In the genomic region with DNA sequence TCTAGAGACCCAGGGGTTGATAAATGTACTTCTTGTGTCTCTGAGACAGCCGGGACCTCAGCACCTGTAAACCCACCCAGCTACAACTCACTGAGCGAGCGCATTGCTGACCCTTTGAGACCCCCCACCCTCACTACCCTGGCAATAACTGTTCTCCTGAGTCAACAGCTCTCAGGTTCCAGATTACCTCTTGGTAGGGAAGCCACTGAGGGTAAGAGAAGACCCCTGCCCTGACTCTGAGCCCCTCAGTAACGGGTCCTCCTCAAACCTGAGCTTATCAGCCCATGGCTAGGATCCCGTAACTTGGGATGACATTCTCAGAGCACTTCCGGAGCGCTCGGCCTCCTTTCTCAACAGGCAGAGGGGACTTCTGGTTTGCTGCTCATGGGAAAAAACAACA, we compare ENCODE assay signal across 18 mouse cellular contexts.
DNase-seq lines count a peak whose midpoint lies in the region; ATAC-seq and TF ChIP-seq lines count a peak whose summit lies in the region.
"Had no signal": no experiment of that assay in that cellular context is flagged by ENCODE, and none has a peak within 500 bp of the region (broad histone marks: within the 10 kb centered on the region; RNA-seq: fewer than 3 reads in every experiment).

No protein-coding gene starts in this region.

- no peak overlapping the region for H3K4me2 ChIP-seq in hindbrain, embryonic 16.5 days (ENCODE audit: low read length)
- H3K4me2 ChIP-seq in limb, embryonic 12.5 days, result no peak overlapping the region
- H3K4me2 ChIP-seq in liver, postnatal 0 days (ENCODE audit: low read depth, low read length), result no peak overlapping the region
- H3K4me2 ChIP-seq: embryonic facial prominence, embryonic 15.5 days; heart, embryonic 13.5 days; hindbrain, embryonic 13.5 days; liver, embryonic 11.5 days; midbrain, embryonic 12.5 days had no signal

- peaks cover 26% of the 10 kb centered on the region for H3K27me3 ChIP-seq in hindbrain, embryonic 10.5 days (ENCODE audit: insufficient read depth, poor library complexity, severe bottlenecking)
- H3K27me3 ChIP-seq in hindbrain, embryonic 16.5 days (replicated peaks; ENCODE audit: control insufficient read depth, insufficient read depth, low read length), result no peaks in the 10 kb centered on the region
- H3K27me3 ChIP-seq in limb, embryonic 12.5 days, result no peaks in the 10 kb centered on the region
- H3K27me3 ChIP-seq in liver, postnatal 0 days (ENCODE audit: insufficient read depth, low read length), result peaks cover 6% of the 10 kb centered on the region; the same call in 1 of the 2 replicates

- no peaks in the 10 kb centered on the region for H3K36me3 ChIP-seq in hindbrain, embryonic 10.5 days
- no peaks in the 10 kb centered on the region for H3K36me3 ChIP-seq in hindbrain, embryonic 16.5 days (ENCODE audit: control insufficient read depth, insufficient read depth, low read length)
- H3K36me3 ChIP-seq in limb, embryonic 12.5 days, result no peaks in the 10 kb centered on the region
- no peaks in the 10 kb centered on the region for H3K36me3 ChIP-seq in liver, postnatal 0 days (replicated peaks; ENCODE audit: insufficient read depth, low read length)
- H3K36me3 ChIP-seq: embryonic facial prominence, embryonic 15.5 days; heart, embryonic 13.5 days; hindbrain, embryonic 13.5 days; midbrain, embryonic 12.5 days had no signal

- H3K27ac ChIP-seq in hindbrain, embryonic 10.5 days, result peak overlapping the region; percentile 64; the same call in 1 of the 2 replicates
- no peak overlapping the region for H3K27ac ChIP-seq in hindbrain, embryonic 16.5 days (ENCODE audit: low read depth, low read length)
- peak overlapping the region; percentile 90 for H3K27ac ChIP-seq in limb, embryonic 12.5 days
- no peak overlapping the region for H3K27ac ChIP-seq in liver, postnatal 0 days (ENCODE audit: low read depth)
- H3K27ac ChIP-seq: heart, embryonic 13.5 days; hindbrain, embryonic 13.5 days had no signal

- no peak overlapping the region for H3K4me3 ChIP-seq in hindbrain, embryonic 10.5 days
- H3K4me3 ChIP-seq in hindbrain, embryonic 16.5 days (ENCODE audit: low read length), result no peak overlapping the region
- no peak overlapping the region for H3K4me3 ChIP-seq in limb, embryonic 12.5 days (replicated peaks)
- H3K4me3 ChIP-seq in liver, postnatal 0 days (ENCODE audit: low read depth, low read length), result no peak overlapping the region
- H3K4me3 ChIP-seq: embryonic facial prominence, embryonic 15.5 days; heart, embryonic 13.5 days; hindbrain, embryonic 13.5 days; midbrain, embryonic 12.5 days had no signal

- no peak for TF ChIP-seq CTCF in liver, postnatal 0 days (IDR thresholded peaks at IDR 0.05; ENCODE audit: low read depth)

- TF ChIP-seq EP300 in liver, postnatal 0 days (IDR thresholded peaks at IDR 0.05; ENCODE audit: low read depth), result no peak

- WGBS in hindbrain, embryonic 10.5 days, result 56% methylated on average over 8 of the region's 8 CpGs
- WGBS in hindbrain, embryonic 16.5 days, result 59% methylated on average over 8 of the region's 8 CpGs
- WGBS in limb, embryonic 12.5 days, result 18% methylated on average over 8 of the region's 8 CpGs
- WGBS in liver, postnatal 0 days (ENCODE audit: insufficient replicate concordance), result 80% methylated on average over 8 of the region's 8 CpGs

- peaks cover 55% of the 10 kb centered on the region for H3K4me1 ChIP-seq in hindbrain, embryonic 10.5 days (replicated peaks)
- peaks cover 5% of the 10 kb centered on the region; the same call in 1 of the 2 replicates for H3K4me1 ChIP-seq in hindbrain, embryonic 16.5 days (ENCODE audit: control insufficient read depth, insufficient read depth, low read depth, low read length)
- peaks cover 61% of the 10 kb centered on the region for H3K4me1 ChIP-seq in limb, embryonic 12.5 days (replicated peaks)
- no peaks in the 10 kb centered on the region for H3K4me1 ChIP-seq in liver, postnatal 0 days (ENCODE audit: insufficient read depth)
- H3K4me1 ChIP-seq: heart, embryonic 13.5 days had no signal

- H3K9me3 ChIP-seq in hindbrain, embryonic 10.5 days, result no peaks in the 10 kb centered on the region
- H3K9me3 ChIP-seq in hindbrain, embryonic 16.5 days (ENCODE audit: control insufficient read depth, low read length), result 0 out of 2 replicates have a peak, but pooled peaks cover 1% of the 10 kb centered on the region
- H3K9me3 ChIP-seq in limb, embryonic 12.5 days, result peaks cover 5% of the 10 kb centered on the region; the same call in 1 of the 2 replicates
- H3K9me3 ChIP-seq in liver, postnatal 0 days (ENCODE audit: low read length), result no peaks in the 10 kb centered on the region
- H3K9me3 ChIP-seq: embryonic facial prominence, embryonic 15.5 days; heart, embryonic 13.5 days; midbrain, embryonic 12.5 days had no signal

- no peak for ATAC-seq in hindbrain, embryonic 16.5 days
- no peak for ATAC-seq in limb, embryonic 12.5 days (ENCODE audit: insufficient number of reproducible peaks, insufficient read depth, low FRiP score, low TSS enrichment, low read depth)
- no peak for ATAC-seq in liver, postnatal 0 days

- no peak overlapping the region for H3K9ac ChIP-seq in hindbrain, embryonic 16.5 days (ENCODE audit: low read depth, low read length)
- no peak overlapping the region for H3K9ac ChIP-seq in limb, embryonic 12.5 days (replicated peaks)
- no peak overlapping the region for H3K9ac ChIP-seq in liver, postnatal 0 days (replicated peaks)
- H3K9ac ChIP-seq: embryonic facial prominence, embryonic 15.5 days; heart, embryonic 13.5 days; hindbrain, embryonic 13.5 days; midbrain, embryonic 12.5 days had no signal

- DNase-seq in embryo, embryonic 11 days, result peak; percentile 43
- no peak for DNase-seq in embryo, embryonic 9.5 days (ENCODE audit: extremely low spot score)
- no peak for DNase-seq in hindbrain, embryonic 10.5 days (ENCODE audit: low spot score)
- DNase-seq in cerebellum, adult 9-10 months, result no peak
- DNase-seq in liver, postnatal 0 days, result no peak
- DNase-seq: cerebellum, adult 2 months; cerebellum, postnatal 36 days; lung, adult 18-20 months; lung, postnatal 10 days; thymus, adult 18-20 months; thymus, postnatal 4 days had no signal

Comparison
In these comparisons a context has a peak if more than half of its experiments do, and no peak if none do; other contexts are left out.
1. H3K27ac ChIP-seq: peak in hindbrain, embryonic 10.5 days (single experiment) and limb, embryonic 12.5 days (single experiment); none in hindbrain, embryonic 16.5 days (single experiment) and liver, postnatal 0 days (single experiment).